Mouse (Mus musculus) gastrocnemius, postnatal 14 days (tissue): Measurements from ENCODE around the gene Scg5. TPM values are rescaled to one million over a fixed set of nuclear protein-coding genes. Genes with fewer than 3 reads are reported as not detected.

Experiments
- DNase-seq: peaks from one replicate; pipeline ENCODE4 v3.0.0; 2021; ENCODE audit warnings: mixed read lengths
- intact Hi-C: fragments of 180-260 bp; cut with DNase I; formaldehyde crosslinking; loops from one replicate; pipeline ENCODE4 v1.15.1; 2025; ENCODE audit warnings: low total_unique reads
- total RNA-seq, 2 experiments: library from RNA; stranded (reverse); gene quantifications; 2 replicates each; pipeline ENCODE4 v1.2.3; 2021

Scg5 gene
- total RNA-seq, 2 experiments from 2014 or later, result 0.24 to 0.25 TPM

DNA sequence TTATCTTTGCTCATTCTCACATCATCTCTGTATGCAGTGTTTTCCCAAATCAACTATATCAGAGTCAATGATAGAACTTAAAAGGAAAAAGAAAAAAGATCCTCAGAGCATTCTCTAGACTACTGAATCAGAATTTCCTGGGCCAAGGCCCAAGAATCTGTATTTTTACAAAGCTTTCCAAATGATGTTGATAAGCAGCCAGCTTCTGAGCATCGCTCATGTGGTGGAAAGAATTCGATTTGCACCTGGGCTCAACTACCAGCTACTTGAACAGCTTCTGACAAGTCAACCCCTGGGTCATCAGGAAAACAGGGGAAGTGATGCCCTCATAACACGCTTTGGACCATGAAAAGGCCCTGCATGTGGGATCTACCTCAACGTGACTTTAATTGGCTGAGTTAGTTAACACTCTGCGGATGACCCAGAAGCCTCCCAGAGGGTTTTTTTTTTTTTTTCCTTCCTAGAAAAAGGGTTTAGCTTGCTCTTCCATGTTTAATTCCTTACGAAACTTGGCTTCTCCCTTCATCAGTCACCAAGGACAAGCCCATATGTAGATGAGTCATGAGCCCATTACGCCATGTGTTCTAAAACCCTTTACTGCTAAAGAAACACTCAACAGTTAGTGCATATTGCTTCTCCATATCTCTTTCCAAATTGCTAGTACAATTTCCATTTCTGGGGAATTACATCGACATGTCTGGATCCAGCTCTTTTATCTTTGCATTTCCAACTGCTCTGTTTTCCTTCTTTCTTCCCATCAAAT, 60.2 kb downstream of the Scg5 start:
- DNase-seq, result no peak
- intact Hi-C loops, result no loop called here

DNA sequence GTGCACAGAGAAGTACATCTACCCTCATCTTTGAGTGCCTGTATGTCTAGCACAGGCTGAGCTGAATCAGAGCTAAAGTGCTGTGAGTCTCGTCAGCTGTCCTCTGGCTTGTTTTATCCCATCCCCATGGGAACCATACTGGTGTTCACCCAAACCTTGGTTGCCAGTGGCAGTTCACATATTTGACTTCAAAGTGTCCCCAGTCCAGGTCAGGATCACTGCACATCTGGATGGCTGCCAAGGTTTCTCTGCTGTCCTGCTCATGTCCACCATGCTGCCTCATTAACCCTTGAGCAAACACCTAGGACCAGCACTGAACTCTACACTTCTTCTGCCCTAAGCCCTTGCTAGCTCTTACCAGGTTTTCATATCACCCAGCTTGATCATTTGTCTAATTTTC, 63.0 kb downstream of the Scg5 start:
- DNase-seq, result no peak
- intact Hi-C loops, result no loop called here

DNA sequence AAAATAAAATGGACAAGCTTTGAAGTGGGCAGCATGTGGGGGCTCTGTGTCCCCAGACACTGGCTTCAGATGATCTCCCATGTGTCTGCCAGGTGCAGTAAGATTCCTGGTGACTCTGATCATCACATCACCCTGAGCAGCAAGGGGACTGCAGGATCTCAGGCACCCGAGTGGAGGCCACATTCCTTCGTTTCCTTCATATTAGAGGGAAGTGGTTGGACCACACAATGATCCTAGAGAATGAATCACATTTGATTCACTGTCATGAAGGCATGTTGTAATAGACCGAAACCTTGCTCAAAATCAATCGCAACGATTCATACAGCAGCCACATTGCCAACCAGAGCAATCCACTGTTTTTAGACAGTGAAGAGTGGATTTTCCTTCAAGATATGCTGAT, 64.0 kb downstream of the Scg5 start:
- DNase-seq, result no peak
- intact Hi-C loops, result no loop called here

DNA sequence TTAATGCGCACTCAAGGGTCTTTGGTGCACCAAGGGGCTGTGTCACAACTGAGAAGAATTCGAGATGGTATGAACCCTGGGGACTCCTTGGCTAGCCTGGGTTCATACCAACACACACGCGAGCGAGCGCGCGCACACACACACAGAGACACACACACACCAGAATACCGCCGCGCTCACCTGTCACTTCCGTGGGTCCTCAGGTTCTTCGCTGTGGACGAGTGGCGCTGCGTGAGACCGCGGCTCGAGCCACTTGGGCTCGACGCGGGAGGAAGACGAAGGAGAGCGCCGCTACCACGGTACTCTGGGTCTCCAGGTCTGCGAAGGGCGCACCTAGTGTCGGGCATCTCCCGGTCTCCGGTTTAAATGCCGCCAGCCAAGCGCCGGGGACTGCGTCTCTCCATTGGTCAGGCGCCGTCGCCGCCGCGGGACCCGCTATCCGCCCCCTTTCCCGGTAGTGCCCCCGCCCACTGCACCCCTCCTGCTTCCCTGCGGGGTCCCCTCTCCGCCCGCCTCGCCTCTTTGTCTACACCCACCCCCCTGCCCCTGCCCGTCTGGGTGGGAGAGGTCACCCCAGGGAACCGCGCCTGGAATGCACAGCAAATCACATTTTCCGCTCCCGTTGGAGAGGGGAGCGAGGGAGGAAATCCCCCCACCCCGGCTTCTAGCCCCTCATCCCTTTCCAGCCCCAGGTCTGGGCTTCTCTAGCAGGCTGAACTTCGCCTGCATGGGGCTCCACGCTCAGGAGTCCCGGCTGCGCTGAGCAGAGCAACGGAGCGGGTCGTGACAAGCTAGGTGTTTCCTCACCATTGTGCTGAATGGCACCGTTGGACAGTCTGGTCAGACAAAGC, 70.4 kb downstream of the Scg5 start, which contains the start of gene Grem1:
Gene Grem1, minus strand, starts transcription at position 336 of the 851 bp plus-strand sequence.
- no peak for DNase-seq
- intact Hi-C loops, result no loop called here

DNA sequence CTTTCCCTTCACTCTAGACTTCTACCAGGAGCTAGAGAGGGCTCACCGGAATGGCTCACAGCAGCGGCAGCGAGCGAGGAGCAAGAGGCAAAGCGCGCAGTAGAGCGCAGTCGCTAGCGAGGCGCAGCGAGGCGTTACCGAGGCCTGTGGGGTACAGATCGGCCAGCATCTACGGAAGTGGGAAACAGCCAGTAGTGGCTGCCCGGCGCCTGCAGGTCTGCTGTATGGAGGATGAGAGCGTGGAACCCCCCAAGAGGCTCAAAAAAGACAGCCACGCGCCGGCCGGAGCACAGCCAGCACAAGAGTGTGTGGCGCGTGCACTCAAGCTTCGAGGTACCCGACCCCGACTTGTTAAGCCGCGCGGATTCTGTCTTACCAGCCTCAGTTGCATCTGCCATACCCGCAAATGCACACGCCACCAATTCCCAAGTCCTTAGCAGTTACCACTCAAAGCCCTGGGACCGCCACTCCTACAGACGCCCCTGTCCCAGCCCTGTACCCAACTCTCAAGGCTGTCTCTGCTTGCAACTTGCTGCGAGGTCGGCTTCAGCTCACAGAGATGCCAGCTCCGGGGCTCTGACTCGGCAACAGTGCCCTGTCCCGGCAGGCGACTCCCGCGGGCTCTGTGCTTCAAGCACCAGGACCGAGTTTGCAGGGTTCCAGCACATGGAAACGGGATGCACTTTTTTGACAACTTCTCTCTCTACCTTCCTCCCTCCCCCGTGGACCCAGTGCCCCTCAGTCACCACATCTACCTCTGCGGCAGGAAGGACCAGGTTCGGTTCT, 71.2 kb downstream of the Scg5 start:
- intact Hi-C loops, result no loop called here
- no peak for DNase-seq

DNA sequence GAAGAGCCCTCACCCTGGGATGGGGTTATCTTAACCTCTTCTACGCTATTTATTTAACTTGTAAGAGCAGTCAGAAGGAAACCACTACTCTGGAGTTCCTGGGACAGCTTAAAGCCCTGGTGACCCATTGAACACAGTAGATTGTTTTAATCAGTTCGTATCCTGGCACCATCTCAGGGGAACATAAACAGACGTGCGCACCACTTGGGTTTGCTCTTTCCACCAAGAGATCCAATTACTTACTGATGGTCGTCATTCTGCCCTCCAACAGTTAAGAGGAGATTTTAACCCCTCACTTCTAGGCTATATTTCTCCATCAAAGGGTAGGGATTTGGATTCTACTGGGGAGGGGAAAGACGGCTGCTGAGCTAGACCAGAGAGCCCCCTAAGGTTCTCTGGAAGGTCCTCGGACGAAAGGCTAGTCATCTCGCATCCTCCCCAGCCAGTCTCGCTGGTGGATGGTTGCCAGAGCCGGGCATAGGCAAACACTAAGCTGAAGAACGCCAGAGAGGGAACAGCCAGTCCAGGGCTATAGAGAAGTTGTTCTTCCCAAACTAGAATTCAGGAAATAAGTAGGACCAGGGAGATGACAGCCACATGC, 71.9 kb downstream of the Scg5 start:
- no peak for DNase-seq
- intact Hi-C loops, result no loop called here

DNA sequence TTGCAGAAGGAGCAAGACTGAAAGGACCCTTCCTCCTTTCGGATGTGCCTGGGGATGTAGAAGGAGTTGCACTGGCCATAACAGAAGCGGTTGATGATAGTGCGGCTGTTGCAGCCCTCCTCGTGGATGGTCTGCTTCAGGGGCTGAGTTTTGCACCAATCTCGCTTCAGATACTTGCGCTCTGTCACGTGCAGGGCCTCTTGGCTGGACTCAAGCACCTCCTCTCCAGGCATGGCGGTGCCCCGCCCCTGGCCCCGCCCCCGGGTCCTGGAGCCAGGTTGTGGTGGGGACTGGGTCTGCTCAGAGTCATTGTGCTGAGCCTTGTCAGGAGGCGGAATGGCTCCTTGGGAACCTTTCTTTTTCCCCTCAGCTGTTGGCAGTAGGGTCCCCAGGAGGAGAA, 79.2 kb downstream of the Scg5 start:
- intact Hi-C loops, result no loop called here
- no peak for DNase-seq

DNA sequence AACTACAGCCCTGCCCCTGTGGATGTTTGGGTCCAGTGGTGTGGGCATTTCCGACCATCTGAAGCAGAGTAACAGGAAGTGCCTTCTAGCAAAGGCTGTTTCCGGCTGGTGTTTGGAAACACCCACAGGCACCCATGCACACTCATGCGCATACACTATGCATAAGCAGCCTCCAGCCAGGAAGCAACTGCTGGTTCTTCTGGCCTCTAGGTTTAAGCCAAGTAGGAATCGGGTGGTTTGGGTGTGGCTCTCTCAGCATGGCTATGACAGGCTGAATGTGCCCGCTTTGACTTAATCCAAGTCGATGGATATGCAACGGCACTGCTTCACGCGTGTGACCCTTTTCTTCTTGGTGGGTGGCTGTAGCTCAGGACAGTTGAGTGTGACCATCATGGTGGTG, 79.6 kb downstream of the Scg5 start:
- intact Hi-C loops, result no loop called here
- DNase-seq, result no peak

DNA sequence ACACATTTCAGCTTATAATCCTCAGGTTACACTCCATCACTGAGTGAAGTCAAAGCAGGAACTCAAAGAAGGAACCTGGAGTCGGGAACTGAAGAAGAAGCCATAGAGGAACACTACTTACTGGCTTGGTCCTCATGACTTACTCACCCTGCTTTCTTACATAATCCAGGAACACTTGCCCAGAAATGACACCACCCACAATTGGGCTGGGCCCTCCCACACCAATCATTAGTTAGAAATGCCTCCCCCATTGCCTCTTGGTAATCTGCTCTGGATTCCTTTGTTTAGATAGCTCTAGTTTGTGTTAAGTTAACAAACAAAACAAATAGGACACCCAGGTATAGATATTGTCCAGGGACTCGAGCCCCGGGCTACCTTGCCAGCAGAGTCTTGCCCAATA, 100.3 kb downstream of the Scg5 start:
- intact Hi-C loops, result no loop called here
- no peak for DNase-seq

Other genes starting within 250 kb of the Scg5 start
- gene Grem1, start 70.5 kb downstream of the Scg5 start, total RNA-seq, result under 1 TPM in 1 of 2 experiments, not detected in 1; 0.09 TPM
- gene Arhgap11a, start 19.5 kb upstream of the Scg5 start, total RNA-seq, result 1 to 10 TPM; 3.7 to 4.2 TPM
- not detected for gene Gjd2, start 184.5 kb upstream of the Scg5 start, total RNA-seq
- 1,000 to 10,000 TPM; 7,210 to 7,715 TPM for gene Actc1, start 224.4 kb upstream of the Scg5 start, total RNA-seq